Mouse (Mus musculus) lung, postnatal 0 days (tissue): ENCODE results near the gene Adcy7.

Experiments used
- CTCF ChIP-seq: IDR thresholded peaks from 2 replicates; pipeline ENCODE4 v1.5.1; 2016; ENCODE audit warnings: antibody characterized with exemption, mild to moderate bottlenecking
- EP300 ChIP-seq: IDR thresholded peaks from 2 replicates; pipeline ENCODE4 v1.6.1; 2016; ENCODE audit warnings: antibody characterized with exemption, mild to moderate bottlenecking, control low read depth

- no peak for TF ChIP-seq CTCF
- TF ChIP-seq EP300: no peak
Observed at GRCm38 (mm10) chr8:88301589-88302437, 29.6 kb downstream of the Adcy7 start.
